Mouse (Mus musculus): ENCODE data around the gene Sox13.
"Not testable (repeated sequence)": the region's sequence is repeated elsewhere in the genome, so short reads cannot be mapped to it uniquely, and the experiment has no call there.

Gene Sox13

DNA sequence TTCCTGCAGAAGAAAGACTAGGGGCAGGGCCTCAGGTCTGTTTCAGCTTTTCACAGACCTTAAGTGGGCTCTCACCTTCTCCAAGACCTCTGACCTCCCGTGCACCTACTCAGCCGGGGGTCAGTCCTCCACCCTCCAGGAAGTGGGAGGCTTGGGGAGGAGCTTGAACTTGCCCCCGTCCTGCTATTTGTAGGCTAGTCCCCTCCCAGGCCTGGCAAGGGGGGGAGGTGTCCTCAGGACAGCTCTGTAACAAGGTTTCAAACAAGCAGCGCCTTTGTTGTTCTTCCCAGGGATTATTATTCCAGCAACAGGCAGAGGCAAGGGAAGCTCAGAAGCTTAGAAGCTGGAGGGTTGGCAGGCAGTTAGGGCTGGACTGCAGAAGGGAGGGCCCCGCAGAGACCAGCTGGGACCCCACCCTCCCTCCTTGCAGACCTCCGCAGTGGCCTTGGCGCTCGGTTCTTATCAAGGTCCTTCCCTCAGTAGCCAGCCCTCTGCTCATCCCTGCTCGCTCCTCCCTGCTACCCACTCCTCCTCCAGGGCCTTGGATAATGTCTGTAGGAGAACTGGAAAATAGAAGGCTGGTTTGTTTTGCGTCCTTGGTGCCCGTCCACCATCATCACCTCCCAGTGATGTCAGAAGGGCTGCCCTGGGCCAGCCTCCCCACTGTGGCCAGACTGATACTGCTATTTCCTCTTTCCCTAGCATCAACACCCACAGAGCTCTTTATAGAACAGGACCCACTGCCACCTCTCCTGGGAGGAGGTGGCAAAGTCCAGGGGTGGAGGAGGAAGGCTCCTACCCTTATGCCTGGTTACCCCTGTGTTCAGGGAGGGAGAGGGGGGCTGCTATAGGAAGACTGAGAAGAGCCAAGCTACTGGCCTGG is 56.3 kb downstream of the Sox13 start:
- DNase-seq (ENCODE audit: low spot score) = no peak

GRCm38 (mm10) chr1:133366951-133367605 is 57.1 kb downstream of the Sox13 start:
- no peak for DNase-seq (ENCODE audit: low spot score)

GRCm38 (mm10) chr1:133364890-133365289 is 59.3 kb downstream of the Sox13 start:
- no peak for DNase-seq (ENCODE audit: low spot score)

DNA sequence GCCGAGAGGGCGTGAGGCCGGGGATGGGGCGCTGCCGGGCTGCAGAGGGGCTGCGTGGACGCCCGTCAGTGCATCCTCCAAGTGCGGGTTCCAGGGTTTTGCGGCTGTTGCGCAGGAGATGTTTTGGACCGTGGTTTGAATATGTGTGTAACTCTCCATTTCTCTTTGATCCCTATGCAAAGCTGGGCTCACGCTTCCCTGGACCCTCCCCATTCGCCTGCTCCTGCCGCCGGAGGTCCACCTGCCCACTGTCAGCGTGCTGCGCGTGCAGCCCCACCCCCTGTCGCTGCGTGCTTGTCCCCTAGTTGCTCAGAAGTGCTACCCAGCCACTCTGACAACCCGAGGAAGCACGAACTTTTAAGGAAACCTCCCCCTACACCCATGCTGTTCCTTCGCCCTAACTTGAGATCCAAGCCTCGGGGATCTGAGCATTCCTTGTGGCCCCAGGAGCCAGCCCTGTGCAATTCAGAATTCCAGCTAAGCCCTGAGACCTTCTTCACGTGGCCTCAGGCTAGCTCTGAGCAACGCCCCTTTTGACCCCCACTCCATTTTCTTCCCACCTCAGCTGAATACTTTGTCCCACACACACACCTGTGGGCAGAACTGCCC is 60.1 kb downstream of the Sox13 start:
- DNase-seq (ENCODE audit: low spot score) = no peak

DNA sequence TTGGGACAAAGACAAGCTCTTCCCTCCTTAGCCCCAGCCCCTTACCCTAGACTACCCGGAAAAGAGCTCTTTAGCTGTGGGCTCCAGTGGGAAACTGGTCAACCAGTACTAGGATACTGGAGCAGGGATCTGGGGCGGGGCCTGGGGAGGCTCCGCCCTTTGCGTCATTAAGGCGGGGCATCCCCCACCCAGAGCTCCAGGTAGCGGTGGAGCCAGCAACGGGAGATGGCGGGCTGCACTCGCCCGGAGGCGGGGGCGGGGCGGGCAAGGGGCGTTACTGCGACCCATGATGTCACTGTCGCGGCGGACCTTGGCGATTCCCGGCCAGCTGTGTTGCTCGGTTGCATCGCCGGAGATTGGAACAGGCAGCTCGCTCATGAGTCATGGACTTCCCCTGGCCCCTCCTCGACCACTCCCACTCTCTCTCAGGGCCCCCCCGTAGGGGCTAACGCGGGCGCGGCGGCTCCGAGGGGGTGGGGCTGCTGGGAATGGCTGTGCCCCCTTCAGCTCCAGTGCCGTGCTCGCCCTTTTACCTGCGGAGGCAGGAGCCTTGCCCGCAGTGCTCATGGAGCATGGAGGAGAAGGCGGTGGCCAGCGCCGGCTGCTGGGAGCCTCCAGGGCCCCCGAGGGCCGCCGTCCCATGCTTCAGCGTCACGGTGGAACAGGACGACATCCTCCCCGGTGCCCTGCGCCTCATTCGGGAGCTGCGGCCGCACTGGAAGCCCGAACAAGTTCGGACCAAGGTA is 60.7 kb downstream of the Sox13 start, which contains the start of gene Etnk2:
Gene Etnk2 (plus strand): TSS at position 297 of the 746 bp plus-strand sequence.
- peak; percentile 68 for DNase-seq (ENCODE audit: low spot score)

GRCm38 (mm10) chr1:133362103-133362502 is 62.1 kb downstream of the Sox13 start:
- DNase-seq (ENCODE audit: low spot score) = no peak

DNA sequence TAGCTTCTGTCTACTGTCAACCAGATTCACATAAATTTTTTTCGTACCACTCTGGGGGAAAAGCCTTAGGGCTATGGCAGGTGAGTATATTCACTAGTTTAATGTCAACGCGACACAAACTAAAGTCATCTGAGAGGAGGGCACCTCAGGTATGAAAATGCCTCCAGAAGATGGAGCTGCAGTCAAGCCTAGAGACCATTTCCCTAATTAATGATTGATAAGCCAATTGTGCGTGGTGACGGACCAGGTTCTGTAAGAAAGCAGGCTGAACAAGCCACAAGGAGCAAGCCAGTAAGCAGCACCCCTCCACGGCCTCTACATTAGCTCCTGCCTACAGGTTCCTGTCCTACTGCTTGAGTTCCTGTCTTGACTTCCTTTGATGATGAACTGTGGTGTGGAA is 63.2 kb downstream of the Sox13 start:
- no peak for DNase-seq (ENCODE audit: low spot score)

DNA sequence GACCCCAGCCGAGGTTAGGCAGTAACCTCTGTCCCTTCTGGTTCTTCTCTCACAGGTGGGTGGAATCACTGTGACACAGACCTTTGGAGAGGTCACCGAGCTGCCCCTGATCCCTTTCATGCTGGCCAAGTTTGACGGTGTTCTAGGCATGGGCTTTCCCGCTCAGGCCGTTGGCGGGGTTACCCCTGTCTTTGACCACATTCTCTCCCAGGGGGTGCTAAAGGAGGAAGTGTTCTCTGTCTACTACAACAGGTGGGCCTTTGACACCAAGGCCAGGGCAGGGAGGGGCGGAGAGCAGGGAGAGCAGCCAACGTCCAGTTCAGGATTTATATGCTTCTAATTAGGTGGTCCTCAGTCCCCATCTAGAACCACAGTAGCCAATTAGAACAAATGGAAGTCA is 67.8 kb downstream of the Sox13 start:
- DNase-seq (ENCODE audit: low spot score) = no peak

GRCm38 (mm10) chr1:133355912-133356311 is 68.3 kb downstream of the Sox13 start:
- DNase-seq (ENCODE audit: low spot score) = no peak

GRCm38 (mm10) chr1:133355469-133355868 is 68.7 kb downstream of the Sox13 start:
- DNase-seq (ENCODE audit: low spot score) = no peak

DNA sequence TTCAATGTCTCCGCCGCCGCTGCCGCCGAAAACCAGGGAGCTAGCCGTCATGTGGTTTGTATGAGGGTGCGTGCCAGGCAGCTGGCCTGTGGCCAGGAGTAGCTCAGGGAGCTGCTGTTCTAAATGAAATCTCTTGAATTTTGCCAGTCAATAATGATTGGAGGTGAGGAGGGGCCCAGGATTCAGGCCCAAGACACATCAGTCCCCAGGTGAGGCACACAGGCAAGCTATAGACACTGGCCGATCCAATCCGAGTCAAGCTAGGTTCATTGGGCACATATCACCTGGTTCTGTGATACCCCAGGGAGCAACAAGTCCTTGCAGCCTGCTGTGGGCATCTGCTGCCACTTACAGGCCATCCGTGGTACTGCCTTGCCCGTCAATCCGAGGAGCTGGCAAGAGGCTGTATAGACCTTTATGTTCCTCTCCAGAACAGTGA is 70.8 kb downstream of the Sox13 start:
- DNase-seq (ENCODE audit: low spot score) = peak; percentile 65

DNA sequence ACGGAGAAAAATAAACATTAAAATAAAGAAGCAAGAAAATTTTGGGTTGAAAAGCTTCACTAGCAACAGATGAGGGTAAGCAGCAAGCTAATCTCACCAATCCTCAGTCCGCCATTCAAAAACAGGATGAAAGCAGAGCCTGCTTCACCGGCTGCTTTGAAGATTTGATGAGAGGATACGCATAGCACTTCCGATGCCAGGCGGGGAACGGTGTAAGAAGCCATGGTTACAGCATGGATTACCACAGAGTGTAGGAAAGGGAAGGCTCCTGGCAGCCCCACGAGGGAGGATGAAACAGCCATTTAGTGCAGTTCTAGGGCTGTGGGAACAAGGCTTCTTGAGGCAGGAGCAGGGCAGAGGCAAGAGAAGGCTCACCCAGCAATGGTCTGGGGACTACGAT is 72.4 kb downstream of the Sox13 start:
- DNase-seq (ENCODE audit: low spot score) = no peak

DNA sequence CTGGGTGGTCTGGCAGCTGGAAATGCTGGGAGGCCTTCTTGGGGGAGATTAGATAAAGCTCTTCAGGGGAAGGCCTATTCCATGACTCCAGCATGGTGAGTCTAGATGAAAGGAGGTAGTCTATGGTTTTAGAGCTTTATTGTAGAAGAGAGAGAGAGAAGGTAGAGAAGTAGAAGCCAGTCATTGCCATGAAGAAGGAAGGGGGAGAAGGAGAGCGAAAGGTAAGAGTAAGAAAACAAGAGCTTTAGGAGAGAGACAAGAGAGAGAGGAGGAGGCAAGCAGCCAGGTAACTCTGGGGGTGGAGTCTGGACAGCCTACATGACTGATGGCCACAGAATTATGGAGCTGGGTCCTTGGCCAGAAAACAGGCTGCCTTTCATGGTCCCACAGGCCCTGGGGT is 74.0 kb downstream of the Sox13 start, which contains the start of gene Ren1:
Gene Ren1 (plus strand): TSS at position 301 of the 400 bp plus-strand sequence.
- no peak for DNase-seq (ENCODE audit: low spot score)

DNA sequence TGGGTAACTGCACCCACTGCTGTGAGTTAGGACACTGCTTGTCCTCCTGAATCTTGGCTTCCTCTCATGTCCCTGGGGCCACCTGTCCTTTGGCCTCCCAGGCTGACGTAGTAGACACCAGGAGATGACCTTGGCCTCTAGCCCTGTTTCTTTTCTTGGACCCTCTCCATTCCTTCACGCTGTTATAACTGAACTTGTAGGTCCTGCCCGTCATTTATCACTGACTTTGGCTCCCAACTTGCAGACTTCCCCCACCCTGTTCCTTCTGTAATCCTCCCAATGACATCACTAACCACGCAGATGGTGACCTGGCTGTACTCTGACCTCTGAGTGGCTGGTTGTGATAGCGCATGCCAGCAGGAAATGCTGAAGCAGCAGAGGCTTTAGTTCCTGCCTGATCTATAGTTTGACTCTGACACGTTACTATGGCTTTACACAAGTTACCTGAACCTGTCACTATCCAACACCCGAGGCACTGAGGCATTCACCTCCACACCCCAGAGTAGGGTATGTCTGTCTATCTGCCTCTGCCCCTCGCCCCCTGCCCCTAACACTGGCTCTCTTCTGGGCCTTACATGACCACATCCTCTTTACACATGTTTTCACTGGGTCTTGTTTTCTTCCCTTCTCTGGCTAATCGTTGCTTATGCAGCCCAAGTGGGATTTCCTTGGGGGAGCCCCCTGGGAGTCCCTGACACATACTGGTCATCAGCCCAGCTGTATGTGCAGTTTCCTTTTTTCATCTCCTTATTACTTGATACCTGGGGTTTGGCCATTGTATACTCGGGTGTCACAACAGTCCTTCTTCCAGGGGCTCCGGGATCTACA is 76.3 kb downstream of the Sox13 start:
- DNase-seq (ENCODE audit: low spot score) = no peak

GRCm38 (mm10) chr1:133347226-133347625 is 77.0 kb downstream of the Sox13 start:
- no peak for DNase-seq (ENCODE audit: low spot score)

DNA sequence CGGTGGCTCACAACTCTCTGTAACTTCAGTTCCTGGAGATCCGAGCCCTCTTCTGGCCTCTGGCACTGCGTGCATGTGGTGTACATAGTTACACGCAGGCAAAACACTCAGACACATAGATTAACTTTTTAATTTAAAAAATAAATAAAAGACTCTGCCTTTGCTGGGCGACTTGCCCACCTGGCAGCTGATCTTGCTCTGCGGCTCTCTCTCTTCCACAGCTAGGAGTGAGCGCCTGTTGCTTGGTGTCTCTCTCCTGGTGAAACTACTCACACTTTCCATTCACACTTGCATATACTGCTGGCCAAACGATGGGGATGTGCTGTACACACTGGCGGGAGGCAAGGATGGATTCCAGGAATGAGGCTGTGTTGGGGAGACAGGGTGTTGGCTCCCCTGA is 77.6 kb downstream of the Sox13 start:
- DNase-seq (ENCODE audit: low spot score) = no peak

DNA sequence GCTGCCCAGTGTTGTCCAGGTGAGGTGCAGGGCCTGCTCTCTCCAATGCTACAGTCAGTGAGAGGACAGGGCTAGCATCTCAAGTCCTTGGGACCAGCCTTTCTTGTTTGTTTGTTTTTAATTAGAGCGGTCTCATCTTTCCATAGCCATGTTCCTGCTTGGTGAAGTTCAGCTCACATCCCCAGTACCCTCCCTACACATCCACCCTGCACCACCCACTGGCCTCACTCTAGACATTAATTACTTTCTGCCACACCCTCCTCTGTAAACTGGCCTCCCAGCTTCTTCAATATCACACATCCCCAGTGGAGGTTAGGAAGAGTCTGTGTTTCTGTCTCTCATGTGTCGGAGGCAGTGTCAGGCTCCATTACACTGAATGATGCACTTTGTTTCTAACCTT is 79.8 kb downstream of the Sox13 start:
- DNase-seq (ENCODE audit: low spot score) = no peak

DNA sequence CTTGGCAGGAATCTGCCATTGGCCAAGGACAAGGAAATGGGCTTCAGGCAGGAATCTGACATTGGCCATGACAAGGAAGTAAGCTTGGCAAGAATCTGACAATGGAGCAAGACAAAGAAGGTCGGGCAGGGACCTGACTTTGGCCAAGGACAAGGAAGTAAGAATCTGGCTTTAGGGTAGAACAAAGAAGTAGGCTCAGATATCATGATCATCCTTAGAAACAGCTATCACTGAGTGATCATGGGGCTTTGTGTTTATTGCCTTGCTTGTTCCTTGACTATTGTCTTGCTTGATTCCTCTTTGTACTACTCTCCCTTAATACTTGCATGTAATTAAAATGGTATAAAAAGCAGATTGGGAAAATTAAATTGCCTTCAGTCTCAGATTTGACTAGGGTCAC is 83.8 kb downstream of the Sox13 start:
- DNase-seq (ENCODE audit: low spot score) = not testable (repeated sequence)

DNA sequence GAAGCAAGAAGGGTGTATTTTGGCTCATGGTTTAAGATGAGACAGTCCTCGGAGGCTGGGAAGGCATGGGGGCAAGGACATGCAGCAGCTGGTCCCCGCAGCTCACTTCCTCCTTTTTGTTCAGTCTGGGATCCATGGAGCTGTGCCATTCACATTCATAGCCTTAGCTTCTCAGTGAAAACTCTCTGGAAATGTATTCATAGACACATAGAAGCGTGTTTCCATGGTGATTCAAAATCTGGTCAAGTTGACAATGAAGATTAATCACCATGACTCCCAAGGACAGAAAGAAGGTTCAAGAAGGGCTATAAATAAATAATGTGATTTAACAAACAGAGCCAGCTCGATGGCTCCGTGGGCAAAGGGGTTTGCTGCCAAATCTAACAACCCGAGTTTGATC is 90.2 kb downstream of the Sox13 start:
- no peak for DNase-seq (ENCODE audit: low spot score)

DNA sequence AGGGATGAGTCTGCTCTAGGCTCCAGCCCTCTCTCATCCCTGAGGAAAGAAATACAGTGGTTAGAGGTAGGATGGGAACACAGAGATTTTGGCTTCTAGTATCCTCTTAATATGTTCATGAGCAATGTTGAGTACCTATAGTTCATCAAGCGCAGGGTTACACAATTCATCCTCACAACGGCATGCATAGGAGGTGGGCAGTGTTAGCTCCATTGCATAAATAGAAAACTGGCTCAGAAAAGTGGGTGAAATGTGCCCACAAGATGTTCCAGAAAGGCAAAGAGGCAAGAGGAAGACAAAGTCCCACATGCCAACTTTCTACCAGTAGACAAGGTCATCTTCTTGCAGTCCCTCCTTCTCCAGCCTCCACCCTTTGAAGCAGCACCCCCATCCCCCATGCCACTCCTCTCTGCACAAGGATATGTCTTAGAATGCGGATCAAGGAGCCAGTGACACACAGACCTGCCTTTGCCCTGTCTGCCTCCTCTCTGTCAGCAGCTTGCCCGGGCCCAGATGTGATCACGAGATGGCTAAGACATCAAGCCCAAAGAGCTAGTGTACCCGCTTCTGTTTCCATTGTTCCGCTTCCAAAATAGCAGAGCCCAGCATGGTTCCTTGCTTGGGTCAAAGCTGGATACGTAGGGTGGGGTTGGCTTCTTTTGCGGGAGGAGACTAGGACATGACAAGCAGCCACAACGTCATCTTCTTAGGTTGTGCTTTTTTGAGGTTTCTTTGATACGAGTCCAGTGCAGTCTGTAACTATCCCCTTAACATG is 91.3 kb downstream of the Sox13 start:
- no peak for DNase-seq (ENCODE audit: low spot score)

Measured in urinary bladder, postnatal 25 days (tissue).